Mouse (Mus musculus) brain, embryonic 18.5 days (tissue): ENCODE measurements around the gene Hdac7.

Experiments
- DNase-seq: peaks from one replicate; pipeline ENCODE4 v3.0.0-alpha.2; 2012; ENCODE audit warnings: low read depth, low spot score

The Hdac7 gene

GRCm38 (mm10) chr15:97768192-97768591 lies 76.1 kb downstream of the Hdac7 start:
- no peak for DNase-seq

GRCm38 (mm10) chr15:97767280-97768186 lies 76.8 kb downstream of the Hdac7 start, which contains the start of gene Rapgef3:
Gene Rapgef3 (minus strand): TSS chr15:97767972.
- peak; percentile 46 for DNase-seq

- DNase-seq, result no peak
Measured at GRCm38 (mm10) chr15:97766594-97767279, 77.6 kb downstream of the Hdac7 start.

GRCm38 (mm10) chr15:97766194-97766593 lies 78.1 kb downstream of the Hdac7 start:
- peak; percentile 22 for DNase-seq

GRCm38 (mm10) chr15:97765090-97765794 lies 79.1 kb downstream of the Hdac7 start:
- no peak for DNase-seq

- no peak for DNase-seq
Measured at GRCm38 (mm10) chr15:97764532-97764931, 79.8 kb downstream of the Hdac7 start.

- DNase-seq, result no peak
Measured at GRCm38 (mm10) chr15:97763256-97764049, 80.8 kb downstream of the Hdac7 start.

- no peak for DNase-seq
Measured at GRCm38 (mm10) chr15:97762733-97763132, 81.6 kb downstream of the Hdac7 start.

GRCm38 (mm10) chr15:97761438-97761837 lies 82.9 kb downstream of the Hdac7 start:
- DNase-seq, result no peak

- DNase-seq, result no peak
Measured at GRCm38 (mm10) chr15:97760952-97761351, 83.3 kb downstream of the Hdac7 start.

GRCm38 (mm10) chr15:97760006-97760405 lies 84.3 kb downstream of the Hdac7 start:
- no peak for DNase-seq

GRCm38 (mm10) chr15:97755361-97755760 lies 88.9 kb downstream of the Hdac7 start:
- DNase-seq, result no peak

GRCm38 (mm10) chr15:97754476-97754875 lies 89.8 kb downstream of the Hdac7 start:
- DNase-seq, result no peak

GRCm38 (mm10) chr15:97752491-97752890 lies 91.8 kb downstream of the Hdac7 start:
- DNase-seq, result no peak

GRCm38 (mm10) chr15:97751676-97752075 lies 92.6 kb downstream of the Hdac7 start:
- no peak for DNase-seq

GRCm38 (mm10) chr15:97750697-97751096 lies 93.6 kb downstream of the Hdac7 start:
- peak; percentile 62 for DNase-seq

GRCm38 (mm10) chr15:97749841-97750240 lies 94.5 kb downstream of the Hdac7 start:
- no peak for DNase-seq

- no peak for DNase-seq
Measured at GRCm38 (mm10) chr15:97749397-97749796, 94.9 kb downstream of the Hdac7 start.

GRCm38 (mm10) chr15:97748964-97749363 lies 95.3 kb downstream of the Hdac7 start:
- DNase-seq, result no peak

GRCm38 (mm10) chr15:97748309-97748708 lies 96.0 kb downstream of the Hdac7 start:
- DNase-seq, result no peak

GRCm38 (mm10) chr15:97747486-97747885 lies 96.8 kb downstream of the Hdac7 start:
- no peak for DNase-seq
